Mouse (Mus musculus) hindbrain, embryonic 10.5 days (tissue): ENCODE data around the gene Pde4a. TPM values are rescaled to one million over a fixed set of nuclear protein-coding genes. Genes with fewer than 3 reads are reported as not detected.
"Not testable (repeated sequence)": the region's sequence is repeated elsewhere in the genome, so short reads cannot be mapped to it uniquely, and the experiment has no call there.

Source experiments
- DNase-seq: peaks from one replicate; pipeline ENCODE4 v3.0.0-alpha.2; 2017; ENCODE audit warnings: low spot score
- H3K27ac ChIP-seq: fragments of 300-500 bp; sonication (generic); 2 replicates; pipeline ENCODE4 v1.5.1; 2016; ENCODE audit warnings: mild to moderate bottlenecking, moderate library complexity
- H3K27me3 ChIP-seq: fragments of 300-500 bp; sonication (generic); 2 replicates; pipeline ENCODE4 v1.6.1; 2016; ENCODE audit warnings: mild to moderate bottlenecking; ENCODE audit not compliant: poor library complexity, insufficient read depth, severe bottlenecking
- H3K36me3 ChIP-seq: fragments of 300-500 bp; sonication (generic); 2 replicates; pipeline ENCODE4 v1.6.1; 2016; ENCODE audit warnings: mild to moderate bottlenecking, moderate library complexity
- H3K4me1 ChIP-seq: fragments of 300-500 bp; sonication (generic); replicated peaks from 2 replicates; pipeline ENCODE4 v1.6.1; 2016; ENCODE audit warnings: mild to moderate bottlenecking
- H3K4me3 ChIP-seq: fragments of 300-500 bp; sonication (generic); 2 replicates; pipeline ENCODE4 v1.5.1; 2016; ENCODE audit warnings: mild to moderate bottlenecking, moderate library complexity
- H3K9me3 ChIP-seq: fragments of 300-500 bp; sonication (generic); 2 replicates; pipeline ENCODE4 v1.6.1; 2016; ENCODE audit warnings: mild to moderate bottlenecking, moderate library complexity
- whole genome bisulfite sequencing: fragments of 180-500 bp; shearing (Covaris S2); methylation state at CpG from one replicate; pipeline ENCODE4 v1.1.7; 2016; 5-methylcytosine and 5-hydroxymethylcytosine counted together
- polyA plus RNA-seq: library from polyadenylated mRNA; unstranded; fragments of >200 nt; fragmentation: Nextera tagmentation; extraction: Ambion mirVana; gene quantifications from 2 replicates; pipeline ENCODE4 v1.2.1, GENCODE M21; 2016

The Pde4a gene
- polyA plus RNA-seq, 1 experiment from 2014 or later = 6.5 TPM

DNA sequence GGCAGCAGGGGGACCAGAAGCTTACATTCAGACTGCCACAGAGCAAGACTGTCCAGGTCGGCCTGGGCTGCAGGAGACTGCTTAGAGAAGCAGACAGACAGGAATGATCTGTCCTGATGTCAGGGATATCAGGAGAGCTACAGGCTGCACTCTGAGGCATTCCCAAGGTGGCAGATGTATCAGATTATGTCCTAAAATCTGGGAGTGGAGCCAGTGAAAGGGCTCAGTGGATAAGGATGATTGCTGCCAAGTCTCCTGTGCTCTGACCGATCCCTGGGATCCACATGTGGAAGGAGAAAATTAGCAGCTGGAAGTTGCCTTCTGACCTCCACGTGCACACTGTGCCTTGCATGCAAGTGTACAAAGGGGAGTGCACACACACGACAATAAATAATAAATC, 14.9 kb downstream of the Pde4a start:
- H3K9me3 ChIP-seq = no peaks in the 10 kb centered on the region
- 65% methylated on average over 4 of the region's 4 CpGs for WGBS
- H3K4me1 ChIP-seq = peaks cover 20% of the 10 kb centered on the region
- H3K4me3 ChIP-seq = no peak overlapping the region
- H3K27me3 ChIP-seq = peaks cover 59% of the 10 kb centered on the region
- no peaks in the 10 kb centered on the region for H3K36me3 ChIP-seq
- no peak for DNase-seq
- H3K27ac ChIP-seq = no peak overlapping the region

DNA sequence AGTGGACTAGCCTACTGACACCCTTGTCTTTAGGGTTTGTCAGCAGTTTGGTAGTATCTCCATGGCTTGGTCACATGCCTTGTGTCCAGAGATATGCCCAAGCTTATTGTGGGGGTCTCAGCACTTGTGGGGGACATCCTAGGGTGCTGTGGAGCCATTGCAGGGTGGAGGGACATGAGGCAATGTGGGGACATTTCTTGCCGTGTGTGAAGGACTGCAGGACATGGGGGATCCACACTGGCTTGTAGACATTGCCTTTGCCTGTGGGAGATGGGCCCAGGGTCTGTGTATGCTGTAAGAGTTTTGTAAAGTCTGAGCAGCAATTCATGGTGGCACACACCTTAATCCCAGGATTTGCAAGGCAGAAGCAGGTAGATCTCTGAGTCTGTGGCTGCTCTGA, 15.3 kb downstream of the Pde4a start:
- Histone ChIP-seq H3K27ac (no peak overlapping the region), H3K27me3 (peaks cover 63% of the 10 kb centered on the region), H3K36me3 (no peaks in the 10 kb centered on the region), H3K4me1 (peaks cover 20% of the 10 kb centered on the region), H3K9me3 (no peaks in the 10 kb centered on the region), H3K4me3 (no peak overlapping the region)
- 56% methylated on average over 1 of the region's 1 CpGs for WGBS
- DNase-seq = no peak

DNA sequence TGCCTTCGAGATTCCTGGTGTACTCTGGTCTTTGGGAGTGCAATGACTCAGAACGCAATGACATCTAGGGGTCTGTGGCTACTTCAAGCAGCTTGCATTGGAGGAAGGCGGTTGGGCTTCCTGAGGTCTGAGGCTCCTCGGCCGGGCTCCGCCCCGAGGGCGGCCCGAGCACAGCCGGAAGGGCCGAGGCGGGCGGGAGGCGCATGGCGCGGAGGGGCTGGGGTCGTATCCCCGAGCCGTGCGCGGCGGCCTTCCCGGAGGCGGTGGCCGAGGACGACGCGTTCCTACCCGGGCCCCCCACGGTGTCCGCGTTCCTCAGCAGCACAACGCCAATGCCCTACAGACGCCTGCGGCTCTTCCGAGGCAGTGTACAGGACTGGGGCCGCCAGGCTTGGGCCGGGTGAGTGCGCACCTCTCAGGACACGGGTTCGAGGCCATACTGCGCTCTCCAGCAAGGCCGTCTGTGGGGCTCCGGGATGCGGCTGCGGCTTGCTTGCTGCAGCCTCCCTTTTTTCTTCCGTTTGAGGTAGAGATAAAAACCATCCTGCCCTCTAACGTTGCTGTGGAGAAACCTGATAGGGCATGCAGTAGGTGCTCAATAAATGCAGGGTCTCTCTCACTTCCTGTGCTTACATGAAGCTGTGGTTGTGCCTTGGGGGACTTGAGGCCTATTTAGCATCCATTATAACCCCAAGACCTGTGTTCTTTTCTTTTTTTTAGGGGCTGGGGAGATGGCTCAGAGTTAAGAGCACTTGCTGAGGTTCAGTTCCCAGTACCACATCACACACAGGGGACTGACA, 16.1 kb downstream of the Pde4a start:
- DNase-seq = peak; percentile 45
- Histone ChIP-seq H3K27me3 (peaks cover 70% of the 10 kb centered on the region), H3K4me1 (peaks cover 22% of the 10 kb centered on the region), H3K4me3 (peak overlapping the region; percentile 43), H3K9me3 (no peaks in the 10 kb centered on the region), H3K27ac (peak overlapping the region; percentile 75), H3K36me3 (no peaks in the 10 kb centered on the region)
- WGBS = 6% methylated on average over 48 of the region's 48 CpGs

DNA sequence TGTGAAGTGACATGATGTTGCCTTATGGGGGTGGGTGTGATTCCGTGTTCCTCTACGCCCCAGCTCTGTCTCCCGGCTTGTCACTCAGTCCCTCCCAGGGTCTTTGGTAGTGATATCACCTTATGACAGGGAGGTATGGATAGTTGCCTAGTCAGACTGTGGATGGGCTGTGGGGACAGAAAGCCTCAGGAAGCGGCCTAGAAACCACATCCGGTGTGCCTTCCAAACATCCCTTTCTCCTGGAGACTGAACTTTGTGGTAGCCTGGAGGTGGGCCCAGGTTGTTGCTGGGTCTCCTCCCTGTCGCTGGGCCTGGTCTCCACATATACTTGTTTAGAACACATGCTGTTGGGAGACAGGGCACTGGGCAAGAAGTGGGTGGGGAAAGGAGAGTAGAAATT, 17.9 kb downstream of the Pde4a start:
- Histone ChIP-seq H3K27ac (no peak overlapping the region), H3K36me3 (no peaks in the 10 kb centered on the region), H3K4me3 (no peak overlapping the region), H3K27me3 (peaks cover 75% of the 10 kb centered on the region), H3K4me1 (peaks cover 25% of the 10 kb centered on the region), H3K9me3 (no peaks in the 10 kb centered on the region)
- DNase-seq = no peak
- 77% methylated on average over 6 of the region's 6 CpGs for WGBS

DNA sequence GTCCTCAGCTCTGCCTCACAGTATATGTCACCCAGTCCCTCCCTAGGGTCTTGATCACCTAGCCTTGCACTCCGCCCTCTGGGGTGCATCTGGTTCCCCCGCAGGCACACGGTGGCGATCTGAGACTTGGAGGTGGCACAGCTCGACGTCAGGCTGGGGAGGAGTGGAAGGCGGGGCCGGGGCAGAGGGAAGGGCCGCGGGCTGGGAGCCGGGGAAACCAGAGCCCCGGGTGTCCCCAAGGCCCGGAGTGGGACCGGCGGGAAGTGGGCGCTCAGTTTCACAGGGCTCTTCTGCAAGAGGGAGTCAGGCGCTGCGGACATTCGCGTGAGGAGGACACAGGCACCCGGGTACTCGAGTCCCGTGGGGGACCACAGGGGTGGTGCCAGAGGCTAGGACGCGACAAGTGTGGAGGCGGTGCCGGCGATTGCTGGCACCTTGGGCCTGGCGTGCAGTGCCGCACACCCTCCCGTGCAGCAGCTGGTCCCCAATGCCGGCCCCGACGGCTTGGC, 18.4 kb downstream of the Pde4a start:
- 8% methylated on average over 34 of the region's 34 CpGs for WGBS
- H3K27ac ChIP-seq = 0 out of 2 replicates have a peak overlapping the region, but pooled peaks have one; percentile 25
- H3K4me3 ChIP-seq = peak overlapping the region; percentile 36

DNA sequence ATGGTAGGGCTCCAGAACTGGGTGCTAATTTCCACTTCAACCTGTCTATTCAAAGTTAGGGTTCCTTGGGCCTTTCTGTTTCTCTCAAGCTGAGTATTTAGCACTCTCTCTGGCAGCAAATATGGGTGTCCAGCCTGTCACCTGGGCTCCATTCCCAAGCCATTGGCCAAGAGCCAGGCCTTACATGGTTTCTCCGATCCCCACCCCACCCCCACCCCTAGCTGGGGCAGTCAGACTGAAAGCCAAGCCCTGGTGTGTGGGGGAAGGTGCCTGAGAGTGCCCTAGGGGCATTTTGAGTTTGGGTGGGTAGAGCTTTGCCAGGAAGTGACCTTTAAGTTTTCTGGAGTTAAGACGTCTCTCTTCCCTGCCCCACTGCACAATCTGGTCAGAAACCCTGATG, 19.2 kb downstream of the Pde4a start:
- 52% methylated on average over 2 of the region's 2 CpGs for WGBS
- no peaks in the 10 kb centered on the region for H3K9me3 ChIP-seq
- peaks cover 25% of the 10 kb centered on the region for H3K4me1 ChIP-seq
- no peak overlapping the region for H3K4me3 ChIP-seq
- H3K27me3 ChIP-seq = peaks cover 72% of the 10 kb centered on the region
- no peak for DNase-seq
- H3K27ac ChIP-seq = no peak overlapping the region
- no peaks in the 10 kb centered on the region for H3K36me3 ChIP-seq

More for the DNA sequence above, 18.4 kb downstream of the Pde4a start:
- DNase-seq = no peak
- Histone ChIP-seq H3K4me1 (peaks cover 25% of the 10 kb centered on the region), H3K9me3 (no peaks in the 10 kb centered on the region), H3K36me3 (no peaks in the 10 kb centered on the region), H3K27me3 (peaks cover 75% of the 10 kb centered on the region)

DNA sequence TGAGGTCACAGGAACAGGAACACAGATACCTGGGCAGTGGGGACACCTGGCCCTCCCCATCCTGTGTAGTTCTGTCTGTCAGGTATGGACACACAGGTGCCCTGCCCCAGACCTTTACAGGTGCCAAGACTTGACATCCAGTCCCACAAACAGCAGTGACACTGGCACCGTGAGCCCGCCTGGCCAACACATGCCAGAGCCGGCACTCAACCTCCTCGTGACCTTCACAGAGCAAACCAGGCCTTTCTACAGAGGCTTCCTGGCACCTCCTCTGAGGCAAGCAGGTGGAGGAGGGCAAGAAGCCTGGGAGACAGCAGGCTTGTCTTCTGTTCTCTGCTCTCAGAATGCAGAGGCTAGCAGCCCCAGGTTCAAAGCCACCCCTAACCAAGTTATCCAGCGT, 19.9 kb downstream of the Pde4a start:
- Histone ChIP-seq H3K4me1 (peaks cover 25% of the 10 kb centered on the region), H3K4me3 (no peak overlapping the region), H3K9me3 (no peaks in the 10 kb centered on the region), H3K27ac (no peak overlapping the region), H3K36me3 (no peaks in the 10 kb centered on the region), H3K27me3 (peaks cover 65% of the 10 kb centered on the region)
- 92% methylated on average over 5 of the region's 5 CpGs for WGBS
- DNase-seq = no peak

DNA sequence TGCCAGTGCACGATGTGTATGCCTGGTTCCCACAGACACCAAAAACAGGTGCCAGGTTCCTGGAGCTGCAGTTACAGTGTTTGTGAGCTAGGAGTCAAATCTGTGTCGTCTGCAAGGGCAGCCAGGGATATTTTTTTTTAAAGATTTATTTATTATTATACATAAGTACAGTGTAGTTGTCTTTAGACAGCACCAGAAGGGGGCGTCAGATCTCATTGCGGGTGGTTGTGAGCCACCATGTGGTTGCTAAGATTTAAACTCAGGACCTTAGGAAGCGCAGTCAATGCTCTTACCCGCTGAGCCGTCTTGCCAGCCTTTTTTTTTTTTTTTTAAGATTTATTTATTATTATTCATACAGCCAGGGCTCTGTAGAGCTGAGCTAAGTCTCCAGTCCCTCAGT, 24.4 kb downstream of the Pde4a start:
- H3K27ac ChIP-seq = no peak overlapping the region
- peaks cover 5% of the 10 kb centered on the region; the same call in 1 of the 2 replicates for H3K4me1 ChIP-seq
- WGBS = 49% methylated on average over 7 of the region's 7 CpGs
- H3K4me3 ChIP-seq = no peak overlapping the region
- DNase-seq = no peak
- no peaks in the 10 kb centered on the region for H3K9me3 ChIP-seq
- H3K36me3 ChIP-seq = no peaks in the 10 kb centered on the region
- peaks cover 21% of the 10 kb centered on the region for H3K27me3 ChIP-seq

DNA sequence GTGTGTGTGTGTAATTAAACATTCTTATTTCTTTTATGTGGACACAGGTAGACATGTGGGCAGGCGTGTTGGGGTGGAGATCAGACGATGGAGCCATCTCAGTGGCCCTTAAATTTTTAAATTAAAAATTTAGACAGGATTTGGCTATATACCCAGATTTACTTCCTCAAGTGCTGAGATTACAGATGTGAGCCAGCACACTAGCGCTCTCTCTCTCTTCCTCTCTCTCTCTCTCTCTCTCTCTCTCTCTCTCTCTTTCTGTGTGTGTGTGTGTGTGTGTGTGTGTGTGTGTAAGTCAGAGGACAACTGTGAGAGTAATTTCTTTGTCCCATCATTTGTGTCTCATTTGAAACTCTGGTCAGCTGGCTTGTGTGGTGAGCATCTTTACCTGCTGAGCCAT, 25.2 kb downstream of the Pde4a start:
- Histone ChIP-seq H3K9me3 (no peaks in the 10 kb centered on the region), H3K36me3 (no peaks in the 10 kb centered on the region), H3K27ac (no peak overlapping the region), H3K4me3 (no peak overlapping the region), H3K4me1 (peaks cover 11% of the 10 kb centered on the region), H3K27me3 (peaks cover 13% of the 10 kb centered on the region)
- no peak for DNase-seq
- WGBS = 77% methylated on average over 3 of the region's 3 CpGs

DNA sequence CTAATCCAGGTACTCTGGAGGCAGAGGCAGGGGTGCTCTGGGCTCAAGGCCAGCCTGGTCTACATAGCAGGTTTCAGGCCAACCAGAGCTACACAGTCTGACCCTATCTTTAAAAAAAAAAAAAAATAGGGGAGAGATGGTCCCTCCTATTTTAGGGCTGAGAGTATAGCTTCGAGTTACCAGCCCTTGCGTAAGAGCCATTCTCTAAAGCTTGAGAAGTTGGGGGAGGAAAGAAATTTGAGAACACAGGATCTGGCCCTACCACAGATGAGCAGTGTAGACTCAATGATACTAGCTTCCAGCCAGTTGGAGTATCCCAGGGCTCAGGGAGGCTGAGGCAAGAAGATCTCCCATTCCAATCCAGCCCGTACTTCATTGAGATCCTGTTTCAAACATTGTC, 28.3 kb downstream of the Pde4a start:
- peaks cover 38% of the 10 kb centered on the region for H3K4me1 ChIP-seq
- WGBS = 90% methylated on average over 3 of the region's 3 CpGs
- no peaks in the 10 kb centered on the region for H3K9me3 ChIP-seq
- H3K27me3 ChIP-seq = peaks cover 7% of the 10 kb centered on the region; the same call in 1 of the 2 replicates
- no peak overlapping the region for H3K4me3 ChIP-seq
- no peak overlapping the region for H3K27ac ChIP-seq
- no peaks in the 10 kb centered on the region for H3K36me3 ChIP-seq
- no peak for DNase-seq

DNA sequence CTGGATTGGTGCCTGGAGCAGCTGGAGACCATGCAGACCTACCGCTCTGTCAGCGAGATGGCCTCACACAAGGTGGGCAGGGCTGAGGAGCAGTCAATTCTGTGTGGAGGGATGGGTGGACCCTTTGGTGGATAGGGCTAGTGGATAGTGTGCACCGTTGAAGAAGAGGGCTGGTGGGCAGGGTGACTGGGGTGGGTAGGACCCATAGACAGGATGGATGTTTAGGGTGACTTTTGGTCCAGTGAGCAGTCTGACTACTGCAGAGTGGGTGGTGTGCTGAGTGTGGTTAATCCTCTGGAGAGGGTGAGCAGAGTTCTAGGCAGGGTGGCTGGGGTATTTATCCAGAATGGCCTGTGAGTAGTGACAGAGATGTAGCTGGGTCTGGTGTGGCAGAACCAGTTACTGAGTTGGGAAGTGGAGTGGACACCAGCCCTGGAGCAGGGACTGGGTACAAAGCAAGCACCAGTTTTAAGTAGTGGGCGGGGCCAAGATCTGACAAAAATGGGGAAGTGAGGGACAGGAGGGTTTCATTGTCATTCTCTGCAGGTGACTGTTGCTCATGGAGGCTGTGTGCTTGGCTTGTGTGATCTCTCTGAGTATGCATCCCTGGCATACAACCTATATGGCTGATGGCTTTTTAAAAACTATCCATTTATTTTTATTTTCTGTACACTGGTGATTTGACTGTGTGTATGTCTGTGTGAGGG, 29.4 kb downstream of the Pde4a start:
- Histone ChIP-seq H3K27ac (no peak overlapping the region), H3K27me3 (peaks cover 7% of the 10 kb centered on the region; the same call in 1 of the 2 replicates), H3K9me3 (no peaks in the 10 kb centered on the region), H3K4me1 (peaks cover 39% of the 10 kb centered on the region), H3K4me3 (no peak overlapping the region), H3K36me3 (no peaks in the 10 kb centered on the region)
- 82% methylated on average over 4 of the region's 4 CpGs for WGBS
- no peak for DNase-seq

DNA sequence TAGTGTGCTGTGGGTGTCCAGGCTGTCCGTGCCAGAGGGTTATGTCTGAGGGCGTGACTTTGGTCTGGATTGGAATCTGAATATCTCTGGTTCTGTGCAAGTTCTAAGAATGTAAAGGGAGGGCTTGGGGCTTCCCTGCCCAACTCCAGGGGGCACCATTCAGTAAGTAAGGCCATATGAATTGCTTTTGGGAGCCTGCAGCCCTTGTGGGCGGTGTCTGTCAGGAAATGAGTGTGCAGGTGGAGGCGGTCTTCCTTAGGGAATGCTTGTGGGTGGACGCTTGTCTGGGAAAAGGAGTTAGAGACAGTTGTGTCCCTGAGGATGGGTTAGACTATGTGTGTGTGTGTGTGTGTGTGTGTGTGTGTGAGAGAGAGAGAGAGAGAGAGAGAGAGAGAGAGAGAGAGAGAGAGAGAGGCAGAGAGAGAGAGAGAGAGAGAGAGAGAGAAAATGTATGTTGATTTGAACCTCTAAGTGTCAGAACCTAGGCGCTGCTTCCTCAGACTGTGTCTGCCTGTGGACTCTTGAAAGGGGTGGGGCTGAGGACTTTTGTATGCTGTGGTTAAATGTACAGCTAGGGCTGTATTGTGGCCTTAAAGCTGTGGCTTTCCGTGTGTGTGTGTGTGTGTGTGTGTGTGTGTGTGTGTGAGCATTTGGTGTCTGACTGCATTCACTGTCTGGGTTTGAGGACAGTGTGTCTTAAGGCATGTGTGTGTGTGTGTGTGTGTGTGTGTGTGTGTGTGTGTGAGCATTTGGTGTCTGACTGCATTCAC, 30.4 kb downstream of the Pde4a start:
- not testable (repeated sequence) for H3K36me3 ChIP-seq, H3K27me3 ChIP-seq, H3K9me3 ChIP-seq, H3K4me3 ChIP-seq, DNase-seq, H3K27ac ChIP-seq
- peaks cover 39% of the 10 kb centered on the region for H3K4me1 ChIP-seq
- 58% methylated on average over 7 of the region's 7 CpGs for WGBS
